Mouse (Mus musculus): Measurements from ENCODE around the gene Sgk1. TPM values are rescaled to one million over a fixed set of nuclear protein-coding genes. Genes with fewer than 3 reads are reported as not detected.
"Not testable (repeated sequence)": the region's sequence is repeated elsewhere in the genome, so short reads cannot be mapped to it uniquely, and the experiment has no call there.

Sgk1 gene
- polyA plus RNA-seq, 1 experiment from 2014 or later = 32.1 TPM

DNA sequence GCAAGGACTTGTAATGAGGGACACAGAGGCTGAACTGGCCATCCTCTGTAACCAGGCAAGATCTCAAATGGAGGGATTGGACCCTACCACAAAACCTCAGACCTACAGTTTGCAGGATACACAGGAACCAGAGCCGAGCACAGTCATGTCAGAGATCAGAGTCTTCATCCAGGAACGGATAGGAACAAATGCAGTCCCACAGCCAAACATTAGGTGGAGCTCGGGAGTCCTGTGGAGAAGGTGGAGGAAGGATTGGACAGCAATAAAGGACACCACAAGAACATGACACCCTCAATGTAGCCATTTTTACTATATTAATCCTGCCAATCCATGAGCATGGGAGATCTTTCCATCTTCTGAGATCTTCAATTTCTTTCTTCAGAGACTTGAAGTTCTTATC, 154.3 kb downstream of the Sgk1 start:
- WGBS = 12% methylated on average over 3 of the region's 3 CpGs
- H3K36me3 ChIP-seq (ENCODE audit: control insufficient read depth, insufficient read depth); H3K27me3 ChIP-seq (replicated peaks; ENCODE audit: control insufficient read depth, insufficient read depth, low read length); H3K9me3 ChIP-seq (ENCODE audit: control insufficient read depth, low read length); H3K4me3 ChIP-seq (replicated peaks; ENCODE audit: low read length); H3K9ac ChIP-seq (replicated peaks; ENCODE audit: low read depth, low read length); H3K27ac ChIP-seq (ENCODE audit: low read length); H3K4me2 ChIP-seq (ENCODE audit: low read length); ATAC-seq; H3K4me1 ChIP-seq (replicated peaks; ENCODE audit: control insufficient read depth, insufficient read depth, low read length): not testable (repeated sequence)

Other genes with a start within 250 kb of the Sgk1 start
- gene 4930444G20Rik, start 185.9 kb downstream of the Sgk1 start, polyA plus RNA-seq (2015; fragmentation: Nextera tagmentation; extraction: Ambion mirVana) = not detected in 2 replicates